Mouse (Mus musculus) fibroblast of lung, adult 2 months (primary cell): ENCODE data around the gene Rpl29.

Source experiments
- DNase-seq: peaks from one replicate; pipeline ENCODE4 v3.0.0-alpha.2; 2011; ENCODE audit warnings: low read depth

Rpl29 gene

GRCm38 (mm10) chr9:106417841-106418625, 11.2 kb upstream of the Rpl29 start:
- no peak for DNase-seq

- DNase-seq, result no peak
Observed at GRCm38 (mm10) chr9:106420608-106421007, 8.6 kb upstream of the Rpl29 start.

DNA sequence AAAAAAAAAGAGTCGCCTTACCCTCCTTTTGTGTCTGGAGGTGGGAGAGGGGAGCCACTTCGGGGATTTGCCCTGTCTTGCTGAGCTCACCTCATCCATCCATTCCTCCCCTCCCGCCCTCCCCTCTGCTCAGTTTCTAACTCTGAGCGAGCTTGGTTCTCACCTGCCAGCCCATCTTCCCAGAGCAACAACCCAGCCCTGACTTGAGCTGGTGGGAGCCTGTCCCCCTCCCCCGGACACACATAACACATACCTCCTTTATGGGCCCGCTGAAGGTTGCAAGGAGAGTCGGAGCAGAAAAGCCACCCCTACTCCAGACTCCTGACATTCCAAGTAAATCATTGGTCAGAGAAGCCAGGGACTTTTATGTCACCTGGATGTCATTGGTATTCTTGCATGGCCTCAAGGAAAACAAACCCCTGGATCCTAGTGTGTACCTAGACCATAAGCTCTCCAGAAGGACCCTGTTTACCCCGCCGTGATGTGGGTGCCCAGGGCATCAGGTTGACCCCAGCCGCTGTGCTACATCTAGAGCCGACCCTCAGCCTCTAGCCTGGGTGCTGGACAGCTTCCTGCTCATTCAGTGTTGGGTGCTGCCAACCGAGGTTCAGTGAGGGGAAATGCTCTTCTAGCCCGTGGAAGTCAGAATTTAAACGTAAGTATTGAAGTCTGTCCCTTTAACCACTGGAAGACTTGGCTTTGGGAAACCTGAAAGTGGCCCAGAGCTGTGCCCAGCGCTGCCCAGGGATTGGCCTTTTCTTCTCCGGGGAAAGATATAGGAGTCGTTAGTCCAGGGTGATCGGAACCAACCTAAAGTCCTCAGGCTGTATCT, 8.0 kb upstream of the Rpl29 start:
- DNase-seq, result no peak

DNA sequence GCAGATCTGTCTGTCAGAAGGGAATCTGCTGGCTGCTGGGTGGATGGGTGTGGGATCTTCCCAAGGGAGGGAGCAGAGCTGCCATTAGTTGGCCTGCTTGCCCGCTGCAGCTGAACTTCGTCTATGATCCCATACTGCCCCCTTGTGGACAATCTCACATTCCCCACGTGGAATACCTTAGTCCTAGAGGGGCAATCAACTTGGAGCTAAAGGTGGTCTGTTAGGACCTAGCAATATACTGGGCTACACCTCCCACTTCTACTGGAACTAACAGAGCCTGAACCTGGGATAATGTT, 7.4 kb upstream of the Rpl29 start:
- DNase-seq, result no peak

DNA sequence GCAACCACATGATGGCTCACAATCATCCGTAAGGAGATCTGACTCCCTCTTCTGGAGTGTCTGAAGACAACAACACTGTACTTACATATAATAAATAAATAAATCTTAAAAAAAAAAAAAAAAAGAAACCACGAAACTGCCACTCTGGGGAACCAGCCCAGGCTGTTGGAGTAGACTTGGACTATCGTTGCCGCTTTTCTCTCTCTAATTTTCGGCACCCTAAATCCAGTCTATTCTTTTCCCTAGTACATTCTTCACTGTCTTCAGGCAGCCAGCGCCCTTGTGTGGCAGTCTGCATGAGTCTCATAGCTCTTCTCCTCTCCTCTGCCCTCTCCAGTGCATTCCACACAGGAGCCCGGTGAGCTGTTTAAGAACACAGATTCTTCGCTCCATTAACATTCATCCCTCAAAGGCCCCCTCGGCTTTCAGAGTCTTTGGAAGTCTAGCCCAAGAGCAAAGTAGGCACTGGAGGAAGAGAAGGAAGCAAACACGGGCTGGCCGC, 484 bp upstream of the Rpl29 start:
- DNase-seq, result no peak

DNA sequence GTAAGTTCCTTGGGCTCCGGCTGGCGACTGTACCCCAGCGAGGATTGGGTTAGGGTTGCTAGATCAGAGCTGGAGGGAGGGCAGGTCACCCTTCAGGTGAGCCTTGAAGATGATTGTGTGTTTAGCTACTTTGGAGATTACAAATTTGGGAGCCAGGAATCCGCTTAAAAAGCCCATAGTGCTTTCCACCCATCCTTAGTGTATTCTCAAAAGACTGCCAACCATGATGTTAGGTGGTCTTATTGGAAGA, 686 bp downstream of the Rpl29 start:
- DNase-seq, result no peak

DNA sequence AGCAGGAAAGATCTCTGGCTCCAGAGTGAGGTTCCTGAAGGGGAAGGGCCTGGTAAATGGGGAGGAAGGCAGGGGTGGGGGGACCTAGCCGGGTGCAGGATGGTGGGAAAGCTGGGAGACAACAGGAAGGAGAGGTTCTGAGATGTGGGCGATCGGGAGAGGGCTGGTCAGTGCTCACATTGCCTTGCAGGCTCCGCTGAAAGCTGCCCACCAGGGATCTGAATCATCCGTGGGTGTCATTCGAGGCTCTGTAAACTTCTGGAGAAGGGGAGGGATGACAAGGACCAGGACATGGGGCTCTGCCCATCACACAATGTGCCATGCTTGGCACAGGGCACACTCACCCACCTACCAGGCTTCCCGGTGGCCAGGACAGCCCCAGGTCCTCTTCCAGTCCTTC, 4.1 kb downstream of the Rpl29 start:
- DNase-seq, result no peak

DNA sequence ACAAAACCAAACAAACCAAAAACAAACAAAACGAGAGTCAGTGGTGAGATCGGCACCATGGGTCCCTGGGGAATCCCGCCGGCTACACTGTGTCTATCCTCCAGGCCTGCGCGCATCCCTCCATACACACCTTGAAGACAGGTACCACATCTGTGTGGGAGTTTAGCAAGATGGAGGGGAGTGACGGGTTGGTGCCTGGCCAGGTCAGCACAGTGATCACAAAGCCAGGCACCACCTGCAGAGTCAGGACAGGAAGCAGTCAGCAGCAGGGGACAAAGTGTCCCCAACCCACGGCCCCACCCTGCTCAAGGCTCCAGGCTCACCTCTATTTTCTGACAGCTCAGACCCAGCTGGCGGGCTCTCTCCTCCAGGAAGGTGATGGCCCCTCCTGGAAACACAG, 7.3 kb downstream of the Rpl29 start:
- no peak for DNase-seq

- DNase-seq, result no peak
Observed at GRCm38 (mm10) chr9:106442680-106443079, 13.4 kb downstream of the Rpl29 start.

DNA sequence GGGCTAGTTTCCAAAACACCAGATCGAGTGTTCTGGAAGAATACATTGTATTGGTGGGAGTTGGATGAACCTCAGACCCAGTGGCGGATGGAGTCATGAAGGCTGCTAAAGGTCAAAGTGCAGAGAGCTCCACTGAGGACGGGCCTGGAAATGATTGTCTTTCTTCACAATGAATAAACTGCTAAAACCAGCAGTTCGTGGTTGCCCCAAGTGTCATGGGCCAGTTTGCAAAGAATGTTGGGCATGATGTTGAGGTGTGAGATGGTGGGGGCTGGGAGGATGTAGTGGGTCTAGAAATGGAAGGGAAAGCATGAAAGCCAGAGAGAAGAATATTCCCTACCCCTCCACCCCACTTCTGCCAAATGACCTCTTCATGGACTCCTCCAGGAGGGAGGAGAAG, 15.6 kb downstream of the Rpl29 start:
- DNase-seq, result no peak

DNA sequence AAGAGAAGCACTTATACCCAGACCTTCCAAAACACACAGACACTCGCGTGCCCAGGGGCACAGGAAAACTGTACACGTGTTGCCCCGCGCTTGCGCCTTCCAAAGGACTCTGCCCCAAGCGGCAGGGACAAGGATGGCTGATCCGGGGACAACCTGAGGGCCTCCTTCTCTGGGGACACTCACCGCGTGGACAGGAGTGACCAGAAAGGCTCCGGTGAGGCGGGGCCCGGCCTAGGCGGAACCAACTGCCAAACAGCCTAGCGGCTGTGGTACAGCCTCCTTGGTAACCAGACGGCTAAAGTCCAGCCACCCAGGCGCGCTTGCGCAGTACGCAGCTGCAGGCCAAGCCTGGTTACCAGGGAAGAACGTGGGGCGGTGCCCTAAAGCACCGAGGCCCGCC, 18.1 kb downstream of the Rpl29 start, which contains the start of the genes Abhd14b and Abhd14a:
Gene Abhd14b, plus strand, starts transcription at position 112 of the 400 bp plus-strand sequence.
Gene Abhd14a, minus strand, starts transcription at position 331 of the 400 bp plus-strand sequence.
- peak; percentile 91 for DNase-seq

GRCm38 (mm10) chr9:106447951-106448350, 18.7 kb downstream of the Rpl29 start:
- no peak for DNase-seq

DNA sequence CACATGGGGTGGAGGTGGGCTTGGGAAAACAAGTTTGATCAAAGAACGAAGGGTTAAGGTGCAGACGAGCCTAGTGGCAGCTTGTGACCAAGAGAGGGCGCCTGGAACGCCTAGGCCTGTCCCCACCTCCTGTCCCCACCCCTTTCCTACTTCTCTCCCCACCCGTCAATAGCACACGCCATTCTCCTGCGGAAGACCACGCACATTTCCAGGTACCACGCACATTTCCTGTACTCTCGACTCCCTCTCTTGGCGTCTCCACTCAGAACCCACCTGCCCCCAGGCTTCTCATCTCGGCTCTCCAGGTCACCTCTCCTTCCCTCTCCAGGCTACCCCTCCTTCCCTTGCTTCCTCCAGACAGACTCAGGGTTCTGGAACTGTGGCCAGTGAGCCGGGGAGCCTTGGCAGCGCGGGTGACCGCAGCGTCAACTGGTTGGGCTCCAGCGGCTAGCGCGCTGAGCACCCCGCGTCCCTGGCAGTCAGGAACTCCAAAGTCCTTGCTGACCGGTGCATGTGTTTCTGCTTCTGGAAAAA, 19.3 kb downstream of the Rpl29 start:
- DNase-seq, result peak; percentile 81

GRCm38 (mm10) chr9:106449947-106450346, 20.7 kb downstream of the Rpl29 start:
- DNase-seq, result no peak

GRCm38 (mm10) chr9:106450661-106451060, 21.4 kb downstream of the Rpl29 start:
- no peak for DNase-seq

DNA sequence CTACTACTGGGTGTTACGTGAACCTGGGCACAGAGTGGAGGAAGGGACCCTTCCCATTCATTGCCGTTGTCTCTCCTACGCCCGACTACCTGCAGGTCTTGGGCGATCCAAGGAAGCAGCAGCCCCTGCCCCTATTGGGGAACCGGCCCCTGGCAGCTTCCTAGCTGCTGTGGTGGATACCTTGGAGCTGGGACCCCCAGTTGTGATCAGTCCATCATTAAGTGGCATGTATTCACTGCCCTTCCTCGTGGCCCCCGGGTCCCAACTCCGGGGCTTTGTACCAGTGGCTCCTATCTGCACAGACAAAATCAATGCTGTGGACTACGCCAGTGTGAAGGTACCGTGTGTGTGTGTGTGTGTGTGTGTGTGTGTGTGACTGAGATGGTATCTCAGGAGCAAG, 22.0 kb downstream of the Rpl29 start:
- DNase-seq, result no peak

DNA sequence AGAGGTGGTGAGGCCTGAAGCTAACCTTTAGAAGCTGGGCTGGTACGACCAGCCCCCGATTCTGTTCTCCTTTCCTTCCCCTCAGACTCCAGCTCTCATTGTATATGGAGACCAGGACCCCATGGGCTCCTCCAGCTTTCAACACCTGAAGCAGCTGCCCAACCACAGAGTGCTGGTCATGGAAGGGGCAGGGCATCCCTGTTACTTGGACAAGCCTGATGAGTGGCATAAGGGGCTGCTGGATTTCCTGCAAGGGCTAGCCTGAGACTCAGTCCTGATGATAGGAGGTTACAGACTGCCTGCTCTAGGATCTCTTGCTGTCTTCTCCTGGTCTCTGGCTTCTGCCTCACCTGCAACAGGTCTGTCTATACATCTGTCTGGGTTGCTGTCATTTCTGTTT, 22.6 kb downstream of the Rpl29 start:
- no peak for DNase-seq

GRCm38 (mm10) chr9:106452351-106452750, 23.1 kb downstream of the Rpl29 start:
- DNase-seq, result no peak

DNA sequence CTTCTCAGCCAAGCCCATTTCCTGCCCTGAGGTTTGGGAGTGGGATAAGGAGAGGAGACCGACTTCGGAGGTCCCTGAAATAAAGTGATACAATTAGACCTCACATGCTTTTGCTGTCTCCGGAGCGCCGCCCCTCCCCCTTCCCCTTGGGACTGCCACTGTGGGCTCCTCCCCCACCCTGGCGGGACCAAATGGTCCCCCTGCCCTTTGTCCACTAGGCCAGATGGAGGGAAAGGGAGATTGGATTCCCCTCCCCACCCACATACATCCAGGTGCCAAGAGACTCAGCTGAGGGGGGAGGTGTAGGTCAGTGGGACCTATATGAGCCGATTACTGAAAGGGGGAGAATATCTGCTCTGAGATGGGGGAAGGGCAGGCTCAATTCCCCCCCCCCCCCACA, 23.6 kb downstream of the Rpl29 start:
- no peak for DNase-seq

GRCm38 (mm10) chr9:106453271-106454070, 24.2 kb downstream of the Rpl29 start, which contains the start of gene Pcbp4:
Pcbp4 (plus strand) TSS chr9:106453291.
- DNase-seq, result no peak

DNA sequence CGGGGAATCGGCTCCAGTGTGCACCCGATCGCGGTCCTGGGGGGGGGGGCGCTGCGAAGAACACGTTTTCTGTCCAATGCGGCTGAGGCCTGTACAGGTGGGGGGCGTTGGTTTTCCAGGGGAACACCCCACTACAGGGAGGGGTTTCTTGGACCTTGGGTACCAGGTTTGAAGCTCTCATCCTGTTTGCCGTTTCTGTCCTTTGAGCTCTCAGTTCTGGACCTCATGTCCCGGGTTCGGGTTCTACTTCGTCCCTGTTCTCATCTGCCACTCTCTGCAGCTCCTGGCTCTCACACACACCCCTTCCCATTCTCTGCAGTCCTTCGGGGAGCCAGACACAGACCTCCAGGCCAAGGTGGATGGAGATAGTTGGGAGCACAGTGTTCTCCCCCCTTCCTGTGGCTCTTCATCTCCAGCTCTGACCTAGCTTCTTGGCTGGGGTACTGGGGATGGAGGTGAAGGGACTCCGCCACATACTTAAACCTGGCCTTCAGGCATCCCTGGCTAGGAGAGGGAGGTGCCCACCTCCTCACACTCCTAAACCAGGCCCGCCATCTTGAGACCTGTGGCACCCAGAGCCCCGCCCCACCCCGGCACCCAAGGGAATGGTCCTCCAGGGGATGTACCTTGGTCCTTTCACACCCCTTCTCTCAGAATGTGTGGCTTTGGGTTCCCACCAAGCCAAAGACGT, 25.0 kb downstream of the Rpl29 start:
- no peak for DNase-seq
